Mouse (Mus musculus): ENCODE measurements around the gene Them4. TPM values are rescaled to one million over a fixed set of nuclear protein-coding genes. Genes with fewer than 3 reads are reported as not detected.

The Them4 gene
- 3.1 TPM in 2 replicates for polyA plus RNA-seq (2015; fragmentation: Nextera tagmentation; extraction: Ambion mirVana)

GRCm38 (mm10) chr3:94309633-94310363, at the start of gene Them4:
TSS of gene Them4 (plus strand) at chr3:94310089.

GRCm38 (mm10) chr3:94263736-94264135, 46.2 kb upstream of the Them4 start, which contains the start of gene Gm4778:
TSS of gene Gm4778 (plus strand) at chr3:94264036.

GRCm38 (mm10) chr3:94341959-94342422, 32.1 kb downstream of the Them4 start, which contains the start of gene Them5:
TSS of gene Them5 (plus strand) at chr3:94342099.

GRCm38 (mm10) chr3:94362138-94362537, 52.2 kb downstream of the Them4 start, which contains the start of gene C2cd4d:
TSS of gene C2cd4d (plus strand) at chr3:94362438.

GRCm38 (mm10) chr3:94372641-94373040, 62.8 kb downstream of the Them4 start, which contains the start of gene Rorc:
TSS of gene Rorc (plus strand) at chr3:94372794.

Other genes starting within 250 kb of the Them4 start
- gene Gm10697, start 237.4 kb upstream of the Them4 start, polyA plus RNA-seq (2015; fragmentation: Nextera tagmentation; extraction: Ambion mirVana) = not detected in 2 replicates
- not detected in 2 replicates for gene Gm10696, start 131.9 kb upstream of the Them4 start, polyA plus RNA-seq (2015; fragmentation: Nextera tagmentation; extraction: Ambion mirVana)
- not detected in 2 replicates for gene Gm5286, start 113.4 kb upstream of the Them4 start, polyA plus RNA-seq (2015; fragmentation: Nextera tagmentation; extraction: Ambion mirVana)
- gene Gm4778, start 46.1 kb upstream of the Them4 start, polyA plus RNA-seq (2015; fragmentation: Nextera tagmentation; extraction: Ambion mirVana) = not detected in 2 replicates
- not detected in 2 replicates for gene Them5, start 32.0 kb downstream of the Them4 start, polyA plus RNA-seq (2015; fragmentation: Nextera tagmentation; extraction: Ambion mirVana)
- 0.08 and 0.52 TPM in 2 replicates for gene C2cd4d, start 52.3 kb downstream of the Them4 start, polyA plus RNA-seq (2015; fragmentation: Nextera tagmentation; extraction: Ambion mirVana)
- gene Rorc, start 62.7 kb downstream of the Them4 start, polyA plus RNA-seq (2015; fragmentation: Nextera tagmentation; extraction: Ambion mirVana) = 0.61 and 0.90 TPM in 2 replicates
- gene Lingo4, start 88.4 kb downstream of the Them4 start, polyA plus RNA-seq (2015; fragmentation: Nextera tagmentation; extraction: Ambion mirVana) = 0.37 and 0.92 TPM in 2 replicates
- gene Tdrkh, start 103.2 kb downstream of the Them4 start, polyA plus RNA-seq (2015; fragmentation: Nextera tagmentation; extraction: Ambion mirVana) = 3.7 and 4.8 TPM in 2 replicates
- 42.2 and 42.7 TPM in 2 replicates for gene Mrpl9, start 133.2 kb downstream of the Them4 start, polyA plus RNA-seq (2015; fragmentation: Nextera tagmentation; extraction: Ambion mirVana)
- 0.31 and 0.35 TPM in 2 replicates for gene Oaz3, start 133.8 kb downstream of the Them4 start, polyA plus RNA-seq (2015; fragmentation: Nextera tagmentation; extraction: Ambion mirVana)
- 0.98 and 1.0 TPM in 2 replicates for gene Celf3, start 168.2 kb downstream of the Them4 start, polyA plus RNA-seq (2015; fragmentation: Nextera tagmentation; extraction: Ambion mirVana)
- 0.40 and 1.5 TPM in 2 replicates for gene Riiad1, start 170.3 kb downstream of the Them4 start, polyA plus RNA-seq (2015; fragmentation: Nextera tagmentation; extraction: Ambion mirVana)

Data from spleen, postnatal 0 days (tissue).